Mouse (Mus musculus): Measurements from ENCODE around the gene Cideb.

- TF ChIP-seq CTCF (IDR thresholded peaks at IDR 0.05; ENCODE audit: borderline replicate concordance, extremely low read depth, insufficient read depth, insufficient read length) = no peak
- TF ChIP-seq POLR2A (IDR thresholded peaks at IDR 0.05; ENCODE audit: borderline replicate concordance, extremely low read depth, insufficient read depth, insufficient read length, poor library complexity, severe bottlenecking) = no peak
Observed at GRCm38 (mm10) chr14:55776711-55777110, 18.5 kb upstream of the Cideb start.
